Mouse (Mus musculus) hindbrain, embryonic 11.5 days (tissue): ENCODE measurements around the gene Snca. TPM values are rescaled to one million over a fixed set of nuclear protein-coding genes. Genes with fewer than 3 reads are reported as not detected.

Source experiments
- ATAC-seq: fragments of 200-750 bp; cut with Nextera tagmentation; 2 replicates; pipeline ENCODE4 v1.8.0; 2017; ENCODE audit warnings: mild to moderate bottlenecking, moderate TSS enrichment, moderate library complexity; ENCODE audit not compliant: low FRiP score
- DNase-seq: peaks from one replicate; pipeline ENCODE4 v3.0.0-alpha.2; 2015; ENCODE audit warnings: low spot score
- H3K27ac ChIP-seq: fragments of 300-500 bp; sonication (generic); 2 replicates; pipeline ENCODE4 v1.5.1; 2014; ENCODE audit warnings: mild to moderate bottlenecking, low read depth, low read length
- H3K27me3 ChIP-seq: fragments of 300-500 bp; sonication (generic); 2 replicates; pipeline ENCODE4 v1.6.1; 2014; ENCODE audit warnings: mild to moderate bottlenecking, low read length, moderate library complexity, mixed read lengths; ENCODE audit not compliant: control insufficient read depth, insufficient read depth
- H3K36me3 ChIP-seq: fragments of 300-500 bp; sonication (generic); 2 replicates; pipeline ENCODE4 v1.6.1; 2014; ENCODE audit warnings: mild to moderate bottlenecking, low read length, moderate library complexity, mixed read lengths; ENCODE audit not compliant: control insufficient read depth, insufficient read depth
- H3K4me1 ChIP-seq: fragments of 300-500 bp; sonication (generic); replicated peaks from 2 replicates; pipeline ENCODE4 v1.6.1; 2014; ENCODE audit warnings: low read length, mixed read lengths; ENCODE audit not compliant: control insufficient read depth, insufficient read depth
- H3K4me2 ChIP-seq: fragments of 300-500 bp; sonication (generic); replicated peaks from 2 replicates; pipeline ENCODE4 v1.6.1; 2014; ENCODE audit warnings: mild to moderate bottlenecking, low read depth, low read length
- H3K4me3 ChIP-seq: fragments of 300-500 bp; sonication (generic); 2 replicates; pipeline ENCODE4 v1.5.1; 2014; ENCODE audit warnings: low read depth, low read length
- H3K9ac ChIP-seq: fragments of 300-500 bp; sonication (generic); 2 replicates; pipeline ENCODE4 v1.6.1; 2014; ENCODE audit warnings: low read depth, low read length
- H3K9me3 ChIP-seq: fragments of 300-500 bp; sonication (generic); 2 replicates; pipeline ENCODE4 v1.6.1; 2016; ENCODE audit warnings: low read length; ENCODE audit not compliant: control insufficient read depth
- WGBS: fragments of 180-500 bp; shearing (Covaris S2); extraction: QIAGEN DNeasy Blood & Tissue Kit; methylation state at CpG from one replicate; pipeline ENCODE4 v1.1.7; 2014; 5-methylcytosine and 5-hydroxymethylcytosine counted together
- polyA plus RNA-seq: library from polyadenylated mRNA; unstranded; fragments of >200 nt; fragmentation: Nextera tagmentation; extraction: Ambion mirVana; gene quantifications from 2 replicates; pipeline ENCODE4 v1.2.1, GENCODE M21; 2014

Gene Snca
- polyA plus RNA-seq, 1 experiment from 2014 or later: 36.2 TPM

DNA sequence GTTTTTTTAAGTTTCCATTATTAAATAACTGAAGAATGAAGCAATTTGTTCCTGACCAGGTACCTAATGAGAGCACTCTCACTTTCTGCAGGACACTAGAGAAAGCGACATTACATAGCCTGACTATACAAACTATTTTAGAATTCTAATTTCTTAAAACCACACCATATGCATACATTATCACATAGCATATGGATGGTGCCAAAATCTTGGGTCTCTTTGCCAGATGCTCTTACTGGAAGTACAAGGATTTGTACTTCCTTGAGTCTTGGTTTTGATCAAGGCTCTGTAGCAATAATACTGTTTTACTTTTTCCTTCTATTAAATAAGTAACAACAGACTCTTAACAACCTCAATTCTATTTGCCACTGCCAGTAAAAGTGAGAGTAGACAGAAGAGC is 31.4 kb downstream of the Snca start:
- 85% methylated on average over 1 of the region's 1 CpGs for WGBS
- H3K4me1 ChIP-seq: no peaks in the 10 kb centered on the region
- H3K9ac ChIP-seq: no peak overlapping the region
- no peak overlapping the region for H3K27ac ChIP-seq
- no peak overlapping the region for H3K4me3 ChIP-seq
- no peaks in the 10 kb centered on the region for H3K27me3 ChIP-seq
- H3K4me2 ChIP-seq: no peak overlapping the region
- DNase-seq (no peak), ATAC-seq (no peak)
- H3K9me3 ChIP-seq: no peaks in the 10 kb centered on the region
- no peaks in the 10 kb centered on the region for H3K36me3 ChIP-seq

DNA sequence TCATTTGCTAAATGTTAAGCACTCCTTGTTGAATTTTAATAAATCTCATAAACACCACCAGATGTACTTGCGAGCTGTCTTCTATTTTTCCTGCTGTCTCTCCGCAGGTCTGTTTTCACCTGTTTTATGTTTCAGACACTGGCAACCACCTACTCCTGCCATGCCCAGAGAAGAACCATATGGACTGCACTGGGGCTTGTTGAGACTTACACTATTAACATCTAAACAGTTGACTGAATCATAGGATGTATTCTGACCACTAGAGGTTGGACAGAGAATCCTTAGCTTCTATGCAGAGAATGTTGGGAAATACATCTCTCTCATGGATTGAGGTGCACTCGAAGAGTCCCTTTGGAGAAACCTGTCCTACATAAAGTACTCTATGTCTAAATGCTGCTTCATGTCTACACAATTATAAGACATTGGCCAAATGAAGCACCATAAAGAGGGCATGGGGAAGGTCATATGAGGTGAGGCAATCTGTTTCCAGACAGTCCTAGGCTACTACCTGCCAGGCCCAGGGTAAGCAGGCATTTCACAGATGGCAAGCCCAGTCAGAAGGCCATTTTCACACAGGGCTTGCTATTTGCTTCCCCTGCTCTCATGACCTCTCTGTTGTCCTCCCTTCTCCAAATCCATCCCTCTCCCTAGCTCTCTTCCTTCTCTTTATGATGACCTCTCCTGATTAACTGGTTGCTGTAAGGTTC is 35.8 kb downstream of the Snca start:
- Histone ChIP-seq H3K9ac (no peak overlapping the region), H3K4me3 (no peak overlapping the region), H3K27ac (no peak overlapping the region), H3K4me2 (no peak overlapping the region), H3K4me1 (no peaks in the 10 kb centered on the region), H3K9me3 (no peaks in the 10 kb centered on the region), H3K27me3 (no peaks in the 10 kb centered on the region), H3K36me3 (no peaks in the 10 kb centered on the region)
- DNase-seq: no peak
- 91% methylated on average over 3 of the region's 3 CpGs for WGBS
- no peak for ATAC-seq

DNA sequence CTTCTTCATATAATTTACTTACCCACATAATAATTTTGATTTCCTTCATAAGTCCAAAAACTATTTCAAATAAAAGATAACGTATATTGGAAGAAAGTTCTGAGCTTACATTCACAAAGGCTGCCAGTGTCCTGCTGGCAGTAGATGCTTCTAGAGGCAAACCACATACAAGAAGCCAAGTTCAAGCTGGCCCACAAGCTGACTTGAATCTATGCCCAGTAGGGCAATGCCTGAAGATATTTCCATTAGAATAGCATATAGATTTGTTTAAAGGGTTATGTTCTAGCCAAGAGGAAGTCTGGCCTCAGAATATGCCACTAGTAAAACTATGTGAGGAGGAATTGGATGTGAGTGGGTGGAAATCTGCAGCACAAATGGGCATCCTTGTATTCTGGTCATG is 42.7 kb downstream of the Snca start:
- H3K9me3 ChIP-seq: no peaks in the 10 kb centered on the region
- H3K4me2 ChIP-seq: no peak overlapping the region
- H3K27ac ChIP-seq: no peak overlapping the region
- no peaks in the 10 kb centered on the region for H3K4me1 ChIP-seq
- no peaks in the 10 kb centered on the region for H3K36me3 ChIP-seq
- H3K4me3 ChIP-seq: no peak overlapping the region
- DNase-seq: no peak
- WGBS: 92% methylated on average over 1 of the region's 1 CpGs
- H3K9ac ChIP-seq: no peak overlapping the region
- no peaks in the 10 kb centered on the region for H3K27me3 ChIP-seq
- no peak for ATAC-seq

DNA sequence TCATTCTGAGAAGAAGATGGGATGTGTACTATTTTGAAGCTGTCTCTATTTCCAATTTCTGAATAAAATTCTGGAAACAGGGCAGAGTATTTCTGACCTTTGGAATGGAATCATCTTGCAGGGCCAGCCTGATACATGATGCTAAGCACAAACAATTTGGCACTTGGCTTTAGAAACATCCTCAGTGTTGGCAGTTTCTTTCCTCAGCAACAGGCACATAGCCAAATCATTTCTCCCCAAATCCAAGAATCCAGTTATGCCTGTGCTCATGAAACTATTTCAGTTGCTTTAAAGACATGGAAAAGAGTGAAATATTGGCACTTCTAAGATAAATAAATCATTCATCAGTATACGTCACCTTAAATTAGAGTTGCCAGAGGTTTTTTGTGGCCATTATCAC is 57.8 kb downstream of the Snca start:
- WGBS: 93% methylated on average over 1 of the region's 1 CpGs
- H3K27ac ChIP-seq: no peak overlapping the region
- no peaks in the 10 kb centered on the region for H3K9me3 ChIP-seq
- H3K4me2 ChIP-seq: no peak overlapping the region
- ATAC-seq (no peak), DNase-seq (no peak)
- H3K4me3 ChIP-seq: no peak overlapping the region
- no peak overlapping the region for H3K9ac ChIP-seq
- H3K27me3 ChIP-seq: no peaks in the 10 kb centered on the region
- H3K4me1 ChIP-seq: no peaks in the 10 kb centered on the region
- no peaks in the 10 kb centered on the region for H3K36me3 ChIP-seq

DNA sequence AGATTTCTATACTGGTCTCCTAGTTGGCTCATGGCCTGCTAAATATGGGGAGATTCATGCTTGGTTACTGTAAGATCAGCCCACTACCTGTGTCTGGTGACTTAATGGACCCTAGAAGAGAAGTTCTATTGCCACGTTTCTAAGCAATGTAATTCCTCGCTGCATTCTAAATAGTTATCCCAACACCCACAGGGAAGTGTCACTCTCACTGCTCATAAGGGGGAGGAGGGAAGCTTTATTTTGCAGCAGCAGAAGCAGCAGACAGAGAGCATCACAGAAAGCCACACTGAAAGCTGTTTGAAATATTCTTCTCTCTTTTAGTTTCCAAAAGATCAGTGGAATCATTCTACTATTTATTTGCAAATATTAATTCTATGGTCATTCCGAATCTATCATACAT is 64.0 kb downstream of the Snca start:
- WGBS: 88% methylated on average over 3 of the region's 3 CpGs
- Histone ChIP-seq H3K36me3 (no peaks in the 10 kb centered on the region), H3K9ac (no peak overlapping the region), H3K4me2 (no peak overlapping the region), H3K27me3 (no peaks in the 10 kb centered on the region), H3K4me1 (no peaks in the 10 kb centered on the region), H3K4me3 (no peak overlapping the region), H3K9me3 (no peaks in the 10 kb centered on the region), H3K27ac (no peak overlapping the region)
- DNase-seq: no peak
- ATAC-seq: no peak

DNA sequence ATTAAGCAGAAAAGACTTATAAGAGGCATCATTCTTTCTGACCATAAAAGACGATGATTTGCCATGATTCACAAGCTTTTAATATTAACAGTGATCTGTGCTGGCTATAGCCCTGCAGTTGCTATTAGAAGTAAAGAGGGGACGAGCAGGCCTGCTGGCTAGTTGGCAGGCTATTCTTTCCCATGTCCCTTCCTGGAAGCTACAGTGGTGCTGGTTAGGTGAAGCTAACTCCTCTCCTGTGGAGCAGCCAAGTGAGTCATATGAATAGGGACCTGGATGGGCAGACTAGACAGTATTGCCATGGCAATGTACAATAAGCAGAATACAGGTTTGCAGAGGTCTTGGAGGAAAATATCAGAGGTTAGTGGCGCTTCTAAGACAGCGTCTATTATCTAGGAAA is 66.8 kb downstream of the Snca start:
- Histone ChIP-seq H3K4me1 (no peaks in the 10 kb centered on the region), H3K4me2 (no peak overlapping the region), H3K9ac (no peak overlapping the region), H3K9me3 (no peaks in the 10 kb centered on the region), H3K27ac (no peak overlapping the region), H3K27me3 (no peaks in the 10 kb centered on the region), H3K4me3 (no peak overlapping the region), H3K36me3 (no peaks in the 10 kb centered on the region)
- no peak for DNase-seq
- no peak for ATAC-seq
- 93% methylated on average over 4 of the region's 4 CpGs for WGBS

DNA sequence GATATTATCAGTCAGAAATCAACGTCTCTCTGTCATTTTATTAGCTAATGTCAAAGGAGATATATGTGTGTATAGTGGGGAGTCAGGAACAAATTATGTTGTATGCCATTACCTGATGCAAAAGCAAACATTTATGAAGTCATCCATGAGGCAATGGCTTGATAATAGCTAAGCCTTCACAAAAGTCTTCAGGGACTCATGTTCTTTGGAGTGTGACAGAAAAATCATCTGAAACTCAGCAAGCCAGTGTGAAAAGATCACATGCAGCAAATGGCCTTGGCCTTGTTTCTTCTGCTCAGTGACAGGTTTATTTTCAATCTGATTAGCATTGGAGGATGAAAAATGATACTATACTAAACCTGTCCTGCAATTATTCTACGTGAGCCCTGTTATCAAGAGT is 67.9 kb downstream of the Snca start:
- DNase-seq (no peak), ATAC-seq (peak; percentile 67)
- H3K27ac ChIP-seq: no peak overlapping the region
- H3K4me3 ChIP-seq: no peak overlapping the region
- no peaks in the 10 kb centered on the region for H3K9me3 ChIP-seq
- H3K4me1 ChIP-seq: no peaks in the 10 kb centered on the region
- no peak overlapping the region for H3K4me2 ChIP-seq
- no peak overlapping the region for H3K9ac ChIP-seq
- no peaks in the 10 kb centered on the region for H3K27me3 ChIP-seq
- 80% methylated on average over 2 of the region's 2 CpGs for WGBS
- no peaks in the 10 kb centered on the region for H3K36me3 ChIP-seq

DNA sequence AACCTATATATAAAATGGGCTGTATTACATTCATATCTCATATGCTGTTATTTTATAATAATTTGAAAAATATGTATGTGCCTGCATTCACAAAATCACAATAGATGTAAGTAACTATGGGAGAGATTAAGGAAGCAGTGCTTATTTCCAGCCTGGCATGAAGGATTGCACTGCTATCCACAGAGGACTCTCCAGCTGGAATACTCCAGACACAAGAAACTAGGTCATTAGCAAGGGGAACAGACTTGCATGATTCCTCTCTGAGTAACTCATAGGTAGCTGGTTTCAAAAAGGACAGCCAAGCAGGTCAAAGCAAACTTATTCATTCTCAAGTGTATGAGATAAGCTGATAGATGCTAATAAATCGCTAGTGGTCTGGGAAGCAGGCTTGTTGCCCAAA is 74.7 kb downstream of the Snca start:
- DNase-seq (no peak), ATAC-seq (no peak)

DNA sequence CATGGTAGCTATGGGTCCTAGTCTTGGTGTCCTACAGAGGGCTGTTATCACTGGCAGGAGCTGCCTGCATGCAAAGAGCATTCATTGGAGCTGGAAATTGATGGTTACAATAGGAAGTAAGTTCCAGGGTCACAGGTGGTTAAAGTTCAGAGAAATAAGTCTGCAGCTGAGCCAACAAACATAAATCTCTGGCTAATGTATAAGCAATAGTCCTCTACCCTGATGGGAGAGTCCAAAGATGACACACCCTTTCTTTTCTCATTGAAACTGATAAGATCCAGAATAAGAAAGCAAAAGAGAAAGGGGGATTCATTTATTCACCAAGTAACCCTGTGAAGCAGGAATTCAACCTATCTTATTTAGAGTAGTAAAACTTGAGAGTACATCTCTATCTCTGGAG is 83.7 kb downstream of the Snca start:
- Histone ChIP-seq H3K4me2 (no peak overlapping the region), H3K27ac (no peak overlapping the region), H3K4me1 (no peaks in the 10 kb centered on the region), H3K27me3 (no peaks in the 10 kb centered on the region), H3K36me3 (no peaks in the 10 kb centered on the region), H3K9ac (no peak overlapping the region), H3K4me3 (no peak overlapping the region), H3K9me3 (no peaks in the 10 kb centered on the region)
- ATAC-seq (no peak), DNase-seq (no peak)

More for the DNA sequence above, 74.7 kb downstream of the Snca start:
- Histone ChIP-seq H3K36me3 (no peaks in the 10 kb centered on the region), H3K27ac (no peak overlapping the region), H3K9me3 (no peaks in the 10 kb centered on the region), H3K9ac (no peak overlapping the region), H3K4me3 (no peak overlapping the region), H3K27me3 (no peaks in the 10 kb centered on the region), H3K4me1 (no peaks in the 10 kb centered on the region), H3K4me2 (no peak overlapping the region)
- WGBS: 76% methylated on average over 1 of the region's 1 CpGs
